Mouse (Mus musculus) midbrain, postnatal 0 days (tissue): ENCODE measurements around the gene Nol11. TPM values are rescaled to one million over a fixed set of nuclear protein-coding genes. Genes with fewer than 3 reads are reported as not detected.
"Not testable (repeated sequence)": the region's sequence is repeated elsewhere in the genome, so short reads cannot be mapped to it uniquely, and the experiment has no call there.

Experiments
- ATAC-seq: fragments of 200-750 bp; cut with Nextera tagmentation; 2 replicates; pipeline ENCODE4 v1.8.0; 2017; ENCODE audit warnings: moderate number of reproducible peaks, mild to moderate bottlenecking, moderate TSS enrichment, moderate library complexity; ENCODE audit not compliant: low FRiP score
- DNase-seq: peaks from one replicate; pipeline ENCODE4 v3.0.0-alpha.2; 2015; ENCODE audit warnings: low spot score
- H3K27ac ChIP-seq: fragments of 300-500 bp; sonication (generic); 2 replicates; pipeline ENCODE4 v1.5.1; 2014; ENCODE audit warnings: low read depth, mild to moderate bottlenecking, low read length, mixed read lengths
- H3K27me3 ChIP-seq: fragments of 300-500 bp; sonication (generic); 2 replicates; pipeline ENCODE4 v1.6.1; 2014; ENCODE audit warnings: low read length, control low read depth, mixed read lengths; ENCODE audit not compliant: insufficient read depth
- H3K36me3 ChIP-seq: fragments of 300-500 bp; sonication (generic); 2 replicates; pipeline ENCODE4 v1.6.1; 2014; ENCODE audit warnings: low read length, control low read depth, mixed read lengths; ENCODE audit not compliant: insufficient read depth
- H3K4me1 ChIP-seq: fragments of 300-500 bp; sonication (generic); 2 replicates; pipeline ENCODE4 v1.6.1; 2014; ENCODE audit warnings: mild to moderate bottlenecking, control low read depth, antibody characterized with exemption, low read length, mixed read lengths; ENCODE audit not compliant: insufficient read depth
- H3K4me2 ChIP-seq: fragments of 300-500 bp; sonication (generic); 2 replicates; pipeline ENCODE4 v1.6.1; 2014; ENCODE audit warnings: low read depth, mild to moderate bottlenecking, low read length, mixed read lengths; ENCODE audit not compliant: poor library complexity, severe bottlenecking
- H3K4me3 ChIP-seq: fragments of 300-500 bp; sonication (generic); 2 replicates; pipeline ENCODE4 v1.5.1; 2014; ENCODE audit warnings: low read depth, mild to moderate bottlenecking, low read length, moderate library complexity
- H3K9ac ChIP-seq: fragments of 300-500 bp; sonication (generic); replicated peaks from 2 replicates; pipeline ENCODE4 v1.6.1; 2014; ENCODE audit warnings: mild to moderate bottlenecking, low read length, moderate library complexity, mixed read lengths; ENCODE audit not compliant: poor library complexity, severe bottlenecking
- H3K9me3 ChIP-seq: fragments of 300-500 bp; sonication (generic); 2 replicates; pipeline ENCODE4 v1.6.1; 2016; ENCODE audit warnings: low read length, control low read depth
- CTCF ChIP-seq: IDR thresholded peaks from 2 replicates; pipeline ENCODE4 v1.5.1; 2016; ENCODE audit warnings: antibody characterized with exemption, mild to moderate bottlenecking
- WGBS: fragments of 180-500 bp; shearing (Covaris S2); extraction: QIAGEN DNeasy Blood & Tissue Kit; methylation state at CpG from one replicate; pipeline ENCODE4 v1.1.7; 2014; 5-methylcytosine and 5-hydroxymethylcytosine counted together
- polyA plus RNA-seq: library from polyadenylated mRNA; unstranded; fragments of >200 nt; fragmentation: Nextera tagmentation; extraction: Ambion mirVana; gene quantifications from 2 replicates; pipeline ENCODE4 v1.2.1, GENCODE M21; 2015
- total RNA-seq: library from RNA; depleted of rRNA; stranded (reverse); fragments of >200 nt; gene quantifications from 2 replicates; pipeline ENCODE4 v1.2.3, GENCODE M21; 2014

Gene Nol11
- total and polyA plus RNA-seq, 2 experiments from 2014 or later = 35.6 to 36.9 TPM

GRCm38 (mm10) chr11:107137593-107137992 is 51.6 kb downstream of the Nol11 start:
- no peaks in the 10 kb centered on the region for H3K36me3 ChIP-seq
- ATAC-seq (no peak), DNase-seq (no peak)
- H3K4me1 ChIP-seq = peaks cover under 1% of the 10 kb centered on the region; the same call in 1 of the 2 replicates
- no peaks in the 10 kb centered on the region for H3K27me3 ChIP-seq
- no peak for TF ChIP-seq CTCF
- no peak overlapping the region for H3K4me2 ChIP-seq
- H3K27ac ChIP-seq = no peak overlapping the region
- H3K9me3 ChIP-seq = no peaks in the 10 kb centered on the region
- no peak overlapping the region for H3K4me3 ChIP-seq
- no peak overlapping the region for H3K9ac ChIP-seq
- 96% methylated on average over 6 of the region's 6 CpGs for WGBS

- not testable (repeated sequence) for H3K36me3 ChIP-seq, H3K4me2 ChIP-seq, H3K9me3 ChIP-seq, H3K9ac ChIP-seq, H3K27ac ChIP-seq, H3K27me3 ChIP-seq, DNase-seq, H3K4me1 ChIP-seq, H3K4me3 ChIP-seq, ATAC-seq
- 99% methylated on average over 10 of the region's 10 CpGs for WGBS
Measured at GRCm38 (mm10) chr11:107136458-107136857, 52.7 kb downstream of the Nol11 start.

GRCm38 (mm10) chr11:107135741-107136140 is 53.4 kb downstream of the Nol11 start:
- H3K9ac ChIP-seq = no peak overlapping the region
- ATAC-seq = no peak
- no peak overlapping the region for H3K4me2 ChIP-seq
- no peak overlapping the region for H3K27ac ChIP-seq
- 61% methylated on average over 3 of the region's 3 CpGs for WGBS
- H3K27me3 ChIP-seq = no peaks in the 10 kb centered on the region
- no peak for TF ChIP-seq CTCF
- no peaks in the 10 kb centered on the region for H3K36me3 ChIP-seq
- no peak overlapping the region for H3K4me3 ChIP-seq
- H3K4me1 ChIP-seq = peaks cover 2% of the 10 kb centered on the region; the same call in 1 of the 2 replicates
- no peak for DNase-seq
- no peaks in the 10 kb centered on the region for H3K9me3 ChIP-seq

GRCm38 (mm10) chr11:107132426-107132825 is 56.8 kb downstream of the Nol11 start:
- H3K4me2 ChIP-seq = peak overlapping the region; percentile 81
- WGBS = under 1% methylated on average over 16 of the region's 16 CpGs
- no peak for TF ChIP-seq CTCF
- no peaks in the 10 kb centered on the region for H3K27me3 ChIP-seq
- H3K9ac ChIP-seq = peak overlapping the region; percentile 99
- peaks cover 8% of the 10 kb centered on the region for H3K4me1 ChIP-seq
- ATAC-seq (peak; percentile 24; the same call in 1 of the 2 replicates), DNase-seq (no peak)
- no peaks in the 10 kb centered on the region for H3K9me3 ChIP-seq
- no peak overlapping the region for H3K27ac ChIP-seq
- peak overlapping the region; percentile 90 for H3K4me3 ChIP-seq
- H3K36me3 ChIP-seq = no peaks in the 10 kb centered on the region

- Histone ChIP-seq H3K36me3 (no peaks in the 10 kb centered on the region), H3K9me3 (no peaks in the 10 kb centered on the region), H3K4me1 (peaks cover 8% of the 10 kb centered on the region), H3K4me3 (peak within 1 kb of the TSS; percentile 90), H3K4me2 (peak within 1 kb of the TSS; percentile 81), H3K27me3 (no peaks in the 10 kb centered on the region), H3K9ac (peak within 1 kb of the TSS; percentile 99), H3K27ac (peak within 1 kb of the TSS; percentile 99)
- peak; percentile 92 for DNase-seq
- 0% methylated on average over 19 of the region's 94 CpGs for WGBS
- peak; percentile 98 for ATAC-seq
- TF ChIP-seq CTCF = peak; percentile 71
Measured at GRCm38 (mm10) chr11:107131749-107132421, 57.3 kb downstream of the Nol11 start, which contains the start of gene Bptf. Gene Bptf, minus strand, starts transcription at chr11:107132127.
